Mouse (Mus musculus): Measurements from ENCODE around the gene Mark1.

- no peak for TF ChIP-seq CTCF (IDR thresholded peaks at IDR 0.05; ENCODE audit: extremely low read depth, insufficient read depth, low read length)
- no peak for TF ChIP-seq POLR2A (IDR thresholded peaks at IDR 0.05; ENCODE audit: extremely low read depth, insufficient read depth, low read length)
Measured at GRCm38 (mm10) chr1:184858253-184858652, 141.1 kb downstream of the Mark1 start.
